Mouse (Mus musculus) liver, postnatal 0 days (tissue): Measurements from ENCODE around the gene Olfr993.

ENCODE experiments used
- CTCF ChIP-seq: sonication (generic); IDR thresholded peaks from 2 replicates; pipeline ENCODE4 v1.5.1; 2016; ENCODE audit warnings: antibody characterized with exemption, low read depth
- EP300 ChIP-seq: IDR thresholded peaks from 2 replicates; pipeline ENCODE4 v1.6.1; 2016; ENCODE audit warnings: antibody characterized with exemption, low read depth, mild to moderate bottlenecking

GRCm38 (mm10) chr2:85414777-85415176 lies at the start of gene Olfr993:
- TF ChIP-seq CTCF: no peak
- TF ChIP-seq EP300: no peak
